Mouse (Mus musculus): Measurements from ENCODE around the gene Tnfaip8l1. TPM values are rescaled to one million over a fixed set of nuclear protein-coding genes. Genes with fewer than 3 reads are reported as not detected.

Gene Tnfaip8l1
- 0.21 to 0.38 TPM (median 0.27 TPM) in 3 of 4 replicates, not detected in the other for total RNA-seq (2023)

GRCm38 (mm10) chr17:56162231-56162774, at the start of gene Tnfaip8l1:
Gene Tnfaip8l1, plus strand, starts transcription at chr17:56162477.

GRCm38 (mm10) chr17:56117251-56117710, 45.0 kb upstream of the Tnfaip8l1 start, which contains the start of gene Plin5:
Gene Plin5, minus strand, starts transcription at chr17:56117596.

GRCm38 (mm10) chr17:56121826-56122225, 40.5 kb upstream of the Tnfaip8l1 start, which contains the start of gene Lrg1:
Gene Lrg1, minus strand, starts transcription at chr17:56122001.

GRCm38 (mm10) chr17:56139858-56140595, 22.2 kb upstream of the Tnfaip8l1 start, which contains the start of gene Sema6b:
Gene Sema6b, minus strand, starts transcription at chr17:56140343.

DNA sequence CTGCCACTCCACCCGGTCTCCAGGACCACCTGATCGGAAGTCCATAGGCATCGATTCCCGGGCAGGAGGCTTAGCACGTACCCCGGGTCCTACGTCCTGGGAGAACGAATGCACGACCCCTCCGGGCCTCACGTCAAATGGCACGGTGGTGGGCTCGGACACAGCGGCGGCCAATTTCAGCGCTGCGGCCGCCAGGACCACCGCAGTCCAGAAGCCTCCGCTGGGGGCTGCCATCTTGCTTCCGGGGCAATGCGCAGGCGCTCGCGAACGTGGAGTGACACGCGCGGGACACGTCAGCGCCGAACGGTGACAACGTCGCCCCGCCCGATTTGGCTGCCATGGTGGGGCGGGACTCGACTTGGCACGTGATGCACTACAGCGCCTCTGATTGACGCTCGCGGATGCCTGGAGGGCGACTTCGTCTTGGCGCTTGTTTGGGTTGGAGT, 21.4 kb downstream of the Tnfaip8l1 start, which contains the start of gene Mydgf:
Gene Mydgf, minus strand, starts transcription at position 263 of the 446 bp plus-strand sequence.

DNA sequence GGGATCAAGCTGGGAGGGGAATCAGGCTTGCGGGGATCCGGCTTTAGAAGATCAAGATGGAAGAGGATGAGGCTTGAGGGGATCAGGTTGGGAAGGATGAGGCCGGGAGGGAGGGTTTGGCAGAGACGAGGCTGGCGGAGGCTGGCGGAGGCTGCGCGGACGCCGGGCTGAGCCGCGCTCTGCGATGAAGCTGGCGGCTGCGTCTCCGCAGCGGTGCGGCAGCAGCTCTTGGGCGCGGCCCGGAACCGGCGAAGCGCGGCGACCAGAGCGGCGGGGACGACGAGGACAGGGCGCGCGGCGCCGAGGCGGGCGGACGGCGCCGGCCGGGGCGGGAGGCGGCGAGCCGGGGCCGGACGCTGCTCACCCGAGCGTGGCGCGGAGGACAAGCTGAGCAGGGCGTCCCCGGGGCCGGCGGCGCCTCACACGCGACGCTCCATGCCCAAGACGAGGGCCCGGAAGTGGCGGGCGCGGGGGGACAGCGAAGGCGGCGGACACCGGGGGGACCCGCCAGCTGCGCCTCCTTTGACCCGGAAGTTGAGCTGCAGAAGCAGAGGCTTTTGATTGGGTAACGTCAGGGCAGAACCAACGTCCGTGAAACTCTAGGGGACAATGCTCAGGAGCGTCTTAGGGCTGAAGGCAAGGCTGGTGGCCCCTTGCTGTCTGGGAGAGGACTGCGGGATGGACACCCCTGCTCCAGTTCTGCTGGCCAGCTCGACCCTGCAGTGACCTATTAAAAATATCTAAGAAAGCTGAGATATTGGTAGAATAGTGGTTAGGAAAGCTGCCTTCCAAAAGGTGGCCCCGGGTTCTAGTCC, 56.3 kb downstream of the Tnfaip8l1 start, which contains the start of gene Dpp9:
Gene Dpp9, minus strand, starts transcription at position 529 of the 815 bp plus-strand sequence.

Other genes with a start within 250 kb of the Tnfaip8l1 start
- gene Zfp119b, start 213.0 kb upstream of the Tnfaip8l1 start, total RNA-seq (2023) = 3.3 to 6.1 TPM (median 5.2 TPM) in 4 replicates
- 14.2 to 17.7 TPM (median 15.5 TPM) in 4 replicates for gene Ebi3, start 209.8 kb upstream of the Tnfaip8l1 start, total RNA-seq (2023)
- 44.4 to 50.9 TPM (median 50.3 TPM) in 4 replicates for gene Yju2, start 203.4 kb upstream of the Tnfaip8l1 start, total RNA-seq (2023)
- 0.81 to 2.9 TPM (median 1.8 TPM) in 4 replicates for gene Shd, start 192.0 kb upstream of the Tnfaip8l1 start, total RNA-seq (2023)
- gene Fsd1, start 176.0 kb upstream of the Tnfaip8l1 start, total RNA-seq (2023) = not detected in 4 replicates
- 1.2 TPM in 1 of 4 replicates, not detected in the others for gene Stap2, start 156.9 kb upstream of the Tnfaip8l1 start, total RNA-seq (2023)
- 57.6 to 74.2 TPM (median 66.5 TPM) in 4 replicates for gene Mpnd, start 156.8 kb upstream of the Tnfaip8l1 start, total RNA-seq (2023)
- 90.4 to 97.0 TPM (median 94.7 TPM) in 4 replicates for gene Sh3gl1, start 125.8 kb upstream of the Tnfaip8l1 start, total RNA-seq (2023)
- 2.7 to 4.1 TPM (median 3.2 TPM) in 4 replicates for gene Chaf1a, start 122.0 kb upstream of the Tnfaip8l1 start, total RNA-seq (2023)
- gene Ubxn6, start 87.4 kb upstream of the Tnfaip8l1 start, total RNA-seq (2023) = 65.9 to 73.7 TPM (median 71.6 TPM) in 4 replicates
- 105 to 126 TPM (median 115 TPM) in 4 replicates for gene Hdgfl2, start 82.8 kb upstream of the Tnfaip8l1 start, total RNA-seq (2023)
- not detected in 4 replicates for gene Plin4, start 52.7 kb upstream of the Tnfaip8l1 start, total RNA-seq (2023)
- gene Plin5, start 44.9 kb upstream of the Tnfaip8l1 start, total RNA-seq (2023) = not detected in 4 replicates
- not detected in 4 replicates for gene Lrg1, start 40.5 kb upstream of the Tnfaip8l1 start, total RNA-seq (2023)
- 1.0 to 1.3 TPM (median 1.2 TPM) in 4 replicates for gene Sema6b, start 22.1 kb upstream of the Tnfaip8l1 start, total RNA-seq (2023)
- 48.9 to 52.9 TPM (median 52.0 TPM) in 4 replicates for gene Mydgf, start 21.4 kb downstream of the Tnfaip8l1 start, total RNA-seq (2023)
- gene Dpp9, start 56.4 kb downstream of the Tnfaip8l1 start, total RNA-seq (2023) = 53.2 to 57.1 TPM (median 55.2 TPM) in 4 replicates
- gene Fem1a, start 94.3 kb downstream of the Tnfaip8l1 start, total RNA-seq (2023) = 26.9 to 30.0 TPM (median 29.8 TPM) in 4 replicates
- 21.6 to 25.3 TPM (median 23.4 TPM) in 4 replicates for gene Ticam1, start 114.3 kb downstream of the Tnfaip8l1 start, total RNA-seq (2023)
- gene Plin3, start 130.4 kb downstream of the Tnfaip8l1 start, total RNA-seq (2023) = 10.0 to 16.6 TPM (median 14.7 TPM) in 4 replicates
- not detected in 4 replicates for gene Arrdc5, start 137.8 kb downstream of the Tnfaip8l1 start, total RNA-seq (2023)
- 11.1 to 13.2 TPM (median 11.7 TPM) in 4 replicates for gene Uhrf1, start 140.8 kb downstream of the Tnfaip8l1 start, total RNA-seq (2023)
- gene Kdm4b, start 163.6 kb downstream of the Tnfaip8l1 start, total RNA-seq (2023) = 62.5 to 66.2 TPM (median 64.5 TPM) in 4 replicates

Data from B cell, adult 62 days (primary cell).